In the genomic region with DNA sequence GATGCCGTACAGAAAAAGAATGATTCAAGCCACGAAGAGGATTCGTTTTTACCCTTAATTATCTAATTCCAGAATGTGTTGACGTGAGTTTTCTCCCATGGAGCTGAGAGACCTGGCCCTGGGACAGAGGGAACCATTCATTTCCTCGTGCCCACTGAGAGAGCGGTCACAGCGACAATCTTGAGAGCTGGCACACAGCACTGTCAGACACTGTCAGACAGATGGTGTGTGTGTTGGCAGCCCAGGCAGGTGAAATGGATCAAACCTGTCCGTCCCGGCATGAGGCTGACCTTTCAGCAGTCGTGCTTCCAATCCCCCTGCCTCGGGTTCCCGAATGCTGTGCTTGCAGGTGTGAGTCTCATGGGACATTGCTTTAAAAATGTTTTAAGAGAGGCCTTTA, we compare ENCODE assay signal across 27 mouse cellular contexts. TPM values are rescaled to one million over a fixed set of nuclear protein-coding genes. Genes with fewer than 3 reads are reported as not detected.
A peak's percentile ranks its signal among the peaks of the same experiment; 100 is the strongest.
DNase-seq lines count a peak whose midpoint lies in the region; ATAC-seq lines count a peak whose summit lies in the region.
"Had no signal": no experiment of that assay in that cellular context is flagged by ENCODE, and none has a peak within 500 bp of the region (broad histone marks: within the 10 kb centered on the region; RNA-seq: fewer than 3 reads in every experiment).

No protein-coding gene starts in this region.

- H3K9me3 ChIP-seq in forebrain, embryonic 13.5 days (replicated peaks), result no peaks in the 10 kb centered on the region
- H3K9me3 ChIP-seq in forebrain, embryonic 12.5 days, result no peaks in the 10 kb centered on the region
- H3K9me3 ChIP-seq in kidney, embryonic 16.5 days (ENCODE audit: low read length), result no peaks in the 10 kb centered on the region
- no peaks in the 10 kb centered on the region for H3K9me3 ChIP-seq in embryonic facial prominence, embryonic 10.5 days
- H3K9me3 ChIP-seq: hindbrain, embryonic 10.5 days; intestine, embryonic 15.5 days; liver, embryonic 12.5 days had no signal

- H3K9ac ChIP-seq in forebrain, embryonic 13.5 days, result no peak overlapping the region
- no peak overlapping the region for H3K9ac ChIP-seq in forebrain, embryonic 12.5 days
- no peak overlapping the region for H3K9ac ChIP-seq in kidney, embryonic 16.5 days (replicated peaks; ENCODE audit: low read length)
- H3K9ac ChIP-seq: intestine, embryonic 15.5 days; liver, embryonic 12.5 days; liver, postnatal 0 days had no signal

- ATAC-seq in forebrain, embryonic 13.5 days, result peak; percentile 41; the same call in 1 of the 2 replicates
- no peak for ATAC-seq in forebrain, embryonic 12.5 days (ENCODE audit: low FRiP score)
- ATAC-seq in kidney, embryonic 16.5 days (ENCODE audit: low FRiP score, low TSS enrichment), result no peak
- ATAC-seq: activated CD4-positive, CD25-positive, alpha-beta regulatory T cell, adult 4 months; hindbrain, embryonic 16.5 days; intestine, embryonic 15.5 days; liver, embryonic 12.5 days; liver, postnatal 0 days had no signal

- H3K27me3 ChIP-seq in forebrain, embryonic 13.5 days, result no peaks in the 10 kb centered on the region
- H3K27me3 ChIP-seq in forebrain, embryonic 12.5 days, result no peaks in the 10 kb centered on the region
- H3K27me3 ChIP-seq in kidney, embryonic 16.5 days (ENCODE audit: insufficient read depth, low read length), result no peaks in the 10 kb centered on the region
- no peaks in the 10 kb centered on the region for H3K27me3 ChIP-seq in embryonic facial prominence, embryonic 10.5 days (replicated peaks; ENCODE audit: low read depth, poor library complexity, severe bottlenecking)
- H3K27me3 ChIP-seq: CH12.LX; intestine, embryonic 15.5 days; liver, embryonic 12.5 days had no signal

- H3K4me1 ChIP-seq in forebrain, embryonic 13.5 days, result 0 out of 2 replicates have a peak, but pooled peaks cover 3% of the 10 kb centered on the region
- no peaks in the 10 kb centered on the region for H3K4me1 ChIP-seq in forebrain, embryonic 12.5 days
- peaks cover 5% of the 10 kb centered on the region; the same call in 1 of the 2 replicates for H3K4me1 ChIP-seq in kidney, embryonic 16.5 days (ENCODE audit: insufficient read depth, low read length)
- peaks cover under 1% of the 10 kb centered on the region; the same call in 1 of the 2 replicates for H3K4me1 ChIP-seq in embryonic facial prominence, embryonic 10.5 days
- H3K4me1 ChIP-seq: intestine, embryonic 15.5 days had no signal

- WGBS in forebrain, embryonic 13.5 days, result 69% methylated on average over 12 of the region's 12 CpGs
- WGBS in forebrain, embryonic 12.5 days, result 87% methylated on average over 12 of the region's 12 CpGs
- 88% methylated on average over 12 of the region's 12 CpGs for WGBS in kidney, embryonic 16.5 days
- 93% methylated on average over 12 of the region's 12 CpGs for WGBS in embryonic facial prominence, embryonic 10.5 days

- H3K27ac ChIP-seq in forebrain, embryonic 13.5 days, result no peak overlapping the region
- H3K27ac ChIP-seq in forebrain, embryonic 12.5 days, result no peak overlapping the region
- no peak overlapping the region for H3K27ac ChIP-seq in kidney, embryonic 16.5 days (ENCODE audit: low read length)
- no peak overlapping the region for H3K27ac ChIP-seq in embryonic facial prominence, embryonic 10.5 days (replicated peaks)
- H3K27ac ChIP-seq: hindbrain, embryonic 10.5 days; intestine, embryonic 15.5 days; left cerebral cortex, adult 2 months; liver, embryonic 12.5 days had no signal

- peak; percentile 45 for DNase-seq in left cerebral cortex, postnatal 4 days
- DNase-seq in left cerebral cortex, adult 8-10 months (ENCODE audit: low spot score in 2 of 2), result no peak
- DNase-seq in cerebellum, adult 9-10 months, result peak; percentile 73
- peak; percentile 67 for DNase-seq in cerebellum, postnatal 36 days
- no peak for DNase-seq in embryonic facial prominence, embryonic 10.5 days (ENCODE audit: low spot score)
- DNase-seq: adrenal gland, adult 2 months; gastrocnemius, postnatal 14 days; heart, postnatal 14 days; kidney, adult 8-10 months; kidney, postnatal 14 days; liver, postnatal 0 days; lung, postnatal 4 days; midbrain, embryonic 14.5 days; spleen, adult 18-20 months; thymus, adult 18-20 months; thymus, postnatal 25 days had no signal

- H3K4me2 ChIP-seq in forebrain, embryonic 13.5 days, result no peak overlapping the region
- no peak overlapping the region for H3K4me2 ChIP-seq in forebrain, embryonic 12.5 days
- H3K4me2 ChIP-seq in kidney, embryonic 16.5 days (replicated peaks; ENCODE audit: low read depth, low read length), result no peak overlapping the region
- H3K4me2 ChIP-seq: intestine, embryonic 15.5 days; liver, embryonic 12.5 days had no signal

- no peaks in the 10 kb centered on the region for H3K36me3 ChIP-seq in forebrain, embryonic 13.5 days (ENCODE audit: poor library complexity, severe bottlenecking)
- no peaks in the 10 kb centered on the region for H3K36me3 ChIP-seq in forebrain, embryonic 12.5 days (replicated peaks)
- peaks cover 7% of the 10 kb centered on the region; the same call in 1 of the 2 replicates for H3K36me3 ChIP-seq in kidney, embryonic 16.5 days (ENCODE audit: insufficient read depth, low read length)
- peaks cover 11% of the 10 kb centered on the region for H3K36me3 ChIP-seq in embryonic facial prominence, embryonic 10.5 days (replicated peaks)
- H3K36me3 ChIP-seq: hindbrain, embryonic 10.5 days; intestine, embryonic 15.5 days; liver, embryonic 12.5 days had no signal

- H3K4me3 ChIP-seq in forebrain, embryonic 13.5 days, result no peak overlapping the region
- H3K4me3 ChIP-seq in forebrain, embryonic 12.5 days (replicated peaks), result no peak overlapping the region
- no peak overlapping the region for H3K4me3 ChIP-seq in kidney, embryonic 16.5 days (ENCODE audit: low read length)
- no peak overlapping the region for H3K4me3 ChIP-seq in embryonic facial prominence, embryonic 10.5 days
- H3K4me3 ChIP-seq: erythroblast, embryonic 14.5 days; hindbrain, embryonic 10.5 days; intestine, embryonic 15.5 days; left cerebral cortex, adult 2 months; liver, embryonic 12.5 days had no signal

- intact Hi-C loops in left cerebral cortex, postnatal 4 days (cut with DNase I), result no loop called here

RNA-seq across cellular contexts. Expression of gene Prickle1, which starts 37.3 kb away (rescaled TPM):
- polyA plus RNA-seq in forebrain, embryonic 13.5 days (2015; fragmentation: Nextera tagmentation; extraction: Ambion mirVana), result 5.6 and 6.9 TPM in 2 replicates
- polyA plus RNA-seq in forebrain, embryonic 12.5 days (2016; fragmentation: Nextera tagmentation; extraction: Ambion mirVana), result 9.0 and 11.0 TPM in 2 replicates
- 10 to 100 TPM; 43.6 to 49.4 TPM for total RNA-seq in left cerebral cortex, postnatal 4 days (2021)
- total RNA-seq in left cerebral cortex, adult 8-10 months (2022), result 10 to 100 TPM; 70.5 to 85.4 (median 81.7) TPM
- 28.5 and 31.3 TPM in 2 replicates for polyA plus RNA-seq in kidney, embryonic 16.5 days (2015; fragmentation: Nextera tagmentation; extraction: Ambion mirVana)
- 17.2 and 20.4 TPM in 2 replicates for polyA plus RNA-seq in embryonic facial prominence, embryonic 10.5 days (2016; fragmentation: Nextera tagmentation; extraction: Ambion mirVana)

Comparison
In these comparisons a context has a peak if more than half of its experiments do, and no peak if none do; other contexts are left out.
1. DNase-seq: peak in left cerebral cortex, postnatal 4 days (single experiment), cerebellum, adult 9-10 months (single experiment) and cerebellum, postnatal 36 days (2 of 2); none in left cerebral cortex, adult 8-10 months (0 of 2) and embryonic facial prominence, embryonic 10.5 days (single experiment).